10 mouse cellular contexts compared by ENCODE assay signal in the genomic region with DNA sequence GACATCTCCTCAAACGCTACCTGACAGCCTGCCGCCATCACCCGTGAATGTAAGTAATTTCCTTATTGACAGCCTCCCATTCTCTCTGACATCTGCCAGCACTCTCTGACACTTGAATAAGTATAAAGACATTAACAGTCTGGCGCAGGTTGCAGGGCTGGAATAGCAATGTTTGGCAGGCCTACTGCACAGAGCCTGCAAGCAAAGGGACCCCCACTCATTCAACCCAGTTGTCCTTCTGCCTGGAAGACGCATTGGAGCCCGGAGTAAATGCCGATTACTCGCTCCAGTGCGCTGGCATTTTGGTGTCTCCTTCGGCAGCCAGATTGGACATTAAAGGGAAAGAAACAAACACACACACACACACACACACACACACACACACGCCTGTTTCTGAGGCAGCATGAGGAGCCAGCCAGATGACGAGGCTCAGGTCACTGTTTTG.
DNase-seq lines count a peak whose midpoint lies in the region; ATAC-seq and TF ChIP-seq lines count a peak whose summit lies in the region.
"Had no signal": no experiment of that assay in that cellular context is flagged by ENCODE, and none has a peak within 500 bp of the region (broad histone marks: within the 10 kb centered on the region; RNA-seq: fewer than 3 reads in every experiment).

No protein-coding gene starts in this region.

- H3K36me3 ChIP-seq in hindbrain, embryonic 10.5 days, result no peaks in the 10 kb centered on the region
- no peaks in the 10 kb centered on the region for H3K36me3 ChIP-seq in midbrain, postnatal 0 days (ENCODE audit: insufficient read depth, low read length)

- no peak overlapping the region for H3K4me3 ChIP-seq in hindbrain, embryonic 10.5 days
- no peak overlapping the region for H3K4me3 ChIP-seq in midbrain, postnatal 0 days (ENCODE audit: low read depth, low read length)
- H3K4me3 ChIP-seq in gastrocnemius, adult 2 months, result no peak overlapping the region

- WGBS in hindbrain, embryonic 10.5 days, result 50% methylated on average over 12 of the region's 12 CpGs
- 16% methylated on average over 12 of the region's 12 CpGs for WGBS in midbrain, postnatal 0 days

- H3K27me3 ChIP-seq in hindbrain, embryonic 10.5 days (ENCODE audit: insufficient read depth, poor library complexity, severe bottlenecking), result peaks cover 22% of the 10 kb centered on the region; the same call in 1 of the 2 replicates
- no peaks in the 10 kb centered on the region for H3K27me3 ChIP-seq in midbrain, postnatal 0 days (ENCODE audit: insufficient read depth, low read length)

- H3K9me3 ChIP-seq in hindbrain, embryonic 10.5 days, result no peaks in the 10 kb centered on the region
- no peaks in the 10 kb centered on the region for H3K9me3 ChIP-seq in midbrain, postnatal 0 days (ENCODE audit: low read length)

- intact Hi-C loops in left cerebral cortex, postnatal 14 days (cut with DNase I), result no loop called here
- intact Hi-C loops in left cerebral cortex, postnatal 25 days (cut with DNase I), result no loop called here
- intact Hi-C loops in gastrocnemius, adult 2 months (cut with DNase I), result no loop called here
- intact Hi-C loops in heart, postnatal 36 days (cut with DNase I), result loop anchor here (5.0 kb wide), 1 partner anchor 188 kb away; no protein-coding TSS in a partner anchor

- ATAC-seq in midbrain, postnatal 0 days (ENCODE audit: low FRiP score), result peak; percentile 85

- H3K27ac ChIP-seq in hindbrain, embryonic 10.5 days, result no peak overlapping the region
- peak overlapping the region; percentile 55 for H3K27ac ChIP-seq in midbrain, postnatal 0 days (ENCODE audit: low read depth, low read length)
- H3K27ac ChIP-seq in gastrocnemius, adult 2 months, result no peak overlapping the region

- peak; percentile 20 to 34 for DNase-seq in left cerebral cortex, postnatal 14 days (ENCODE audit: low spot score in 2 of 2)
- no peak for DNase-seq in left cerebral cortex, postnatal 25 days (ENCODE audit: low spot score in 2 of 2)
- peak; percentile 46 for DNase-seq in embryo, embryonic 11 days
- DNase-seq in hindbrain, embryonic 10.5 days (ENCODE audit: low spot score), result peak; percentile 59
- peak; percentile 94 for DNase-seq in midbrain, postnatal 0 days (ENCODE audit: low spot score)
- DNase-seq in gastrocnemius, adult 2 months, result no peak
- no peak for DNase-seq in heart, postnatal 36 days
- DNase-seq in urinary bladder, postnatal 36 days (ENCODE audit: low spot score in 2 of 2), result no peak
- DNase-seq: adrenal gland, adult 2 months; lung, postnatal 14 days had no signal

- no peak for TF ChIP-seq CTCF in midbrain, postnatal 0 days (IDR thresholded peaks at IDR 0.05)
- no peak for TF ChIP-seq CTCF in gastrocnemius, adult 2 months (IDR thresholded peaks at IDR 0.05)

- H3K4me1 ChIP-seq in hindbrain, embryonic 10.5 days (replicated peaks), result peaks cover 23% of the 10 kb centered on the region
- H3K4me1 ChIP-seq in midbrain, postnatal 0 days (ENCODE audit: insufficient read depth, low read length), result 0 out of 2 replicates have a peak, but pooled peaks cover 5% of the 10 kb centered on the region

- peak overlapping the region; percentile 20; the same call in 1 of the 2 replicates for H3K4me2 ChIP-seq in midbrain, postnatal 0 days (ENCODE audit: low read depth, low read length, poor library complexity, severe bottlenecking)

- H3K9ac ChIP-seq in midbrain, postnatal 0 days (replicated peaks; ENCODE audit: low read length, poor library complexity, severe bottlenecking), result 0 out of 2 replicates have a peak overlapping the region, but pooled peaks have one; percentile 13

Comparison
In these comparisons a context has a peak if more than half of its experiments do, and no peak if none do; other contexts are left out.
1. DNase-seq: peak in left cerebral cortex, postnatal 14 days (2 of 2), embryo, embryonic 11 days (single experiment), hindbrain, embryonic 10.5 days (single experiment) and midbrain, postnatal 0 days (single experiment); none in left cerebral cortex, postnatal 25 days (0 of 2), gastrocnemius, adult 2 months (single experiment), heart, postnatal 36 days (0 of 2) and urinary bladder, postnatal 36 days (0 of 2).